ENCODE assay signal across 8 mouse cellular contexts in genomic region chr8:126157452-126158185, GRCm38 (mm10).
DNase-seq lines count a peak whose midpoint lies in the region.

No protein-coding gene starts in this region.

- DNase-seq in adrenal gland, adult 18-20 months (ENCODE audit: low spot score in 2 of 2) = peak; percentile 7 to 30
- no peak for DNase-seq in adrenal gland, postnatal 4 days (ENCODE audit: low spot score in 2 of 2)
- peak; percentile 27 for DNase-seq in right cerebral cortex, postnatal 4 days
- DNase-seq in right cerebral cortex, adult 18-20 months = no peak
- peak; percentile 64 for DNase-seq in gastrocnemius, postnatal 10 days
- peak; percentile 19 for DNase-seq in ovary, postnatal 14 days (ENCODE audit: low spot score)
- DNase-seq in frontal cortex, postnatal 25 days (ENCODE audit: low spot score in 2 of 2) = no peak
- DNase-seq in left cerebral cortex, adult 11 months (ENCODE audit: low spot score) = no peak

Comparison
In these comparisons a context has a peak if more than half of its experiments do, and no peak if none do; other contexts are left out.
1. DNase-seq: peak in adrenal gland, adult 18-20 months (2 of 2), right cerebral cortex, postnatal 4 days (single experiment), gastrocnemius, postnatal 10 days (single experiment) and ovary, postnatal 14 days (single experiment); none in adrenal gland, postnatal 4 days (0 of 2), right cerebral cortex, adult 18-20 months (single experiment), frontal cortex, postnatal 25 days (0 of 2) and left cerebral cortex, adult 11 months (single experiment).